Mouse (Mus musculus) Patski (cell line): ENCODE results near the gene Rbfox1. TPM values are rescaled to one million over a fixed set of nuclear protein-coding genes. Genes with fewer than 3 reads are reported as not detected.

Experiments used
- ATAC-seq: fragments of 100-300 bp; one replicate; pipeline ENCODE4 v1.8.0; 2021
- CTCF ChIA-PET: fragments of 350-600 bp; sonication (Branson Sonifier 250); formaldehyde crosslinking; loops from one replicate; lab custom pipeline; 2022; ENCODE audit warnings: inconsistent platforms; lab: Charles Lee
- POLR2A ChIA-PET: fragments of 350-600 bp; sonication (Branson Sonifier 250); formaldehyde crosslinking; loops from one replicate; lab custom pipeline; 2022; ENCODE audit warnings: antibody characterized with exemption, inconsistent platforms; lab: Charles Lee
- DNase-seq: peaks from one replicate; pipeline ENCODE4 v3.0.0-alpha.2; 2011; ENCODE audit warnings: low read depth, low spot score
- H3K27me3 ChIP-seq: fragments of 371-371 bp; one replicate; pipeline ENCODE4 v1.5.1; 2021
- CTCF ChIP-seq: fragments of 100-300 bp; IDR thresholded peaks from one replicate; pipeline ENCODE4 v1.5.1; 2021
- in situ Hi-C: fragments of 300-500 bp; cut with MboI; formaldehyde crosslinking; loops from 3 replicates; pipeline ENCODE4 v1.11.1; 2018; ENCODE audit warnings: low pct_unique_long_range_greater_than_20kb, mixed read lengths
- polyA plus RNA-seq: library from polyadenylated mRNA; unstranded; gene quantifications from one replicate; pipeline ENCODE4 v1.2.3, GENCODE M21; 2021

The Rbfox1 gene
- polyA plus RNA-seq, 1 experiment from 2014 or later: not detected

GRCm38 (mm10) chr16:6807835-6808234, 922.7 kb downstream of the Rbfox1 start:
- H3K27me3 ChIP-seq: no peaks in the 10 kb centered on the region
- TF ChIP-seq CTCF: no peak
- DNase-seq: no peak
- ChIA-PET CTCF (no interaction called here), POLR2A (no interaction called here)
- no peak for ATAC-seq
- in situ Hi-C loops: no loop called here

GRCm38 (mm10) chr16:6813871-6814270, 928.7 kb downstream of the Rbfox1 start:
- ChIA-PET POLR2A (no interaction called here), CTCF (interaction anchor here (0.8 kb wide), 1 partner anchor 13 kb away, joined by 3 read pairs; no protein-coding TSS in a partner anchor)
- DNase-seq (no peak), ATAC-seq (no peak)
- in situ Hi-C loops: no loop called here
- TF ChIP-seq CTCF: no peak
- H3K27me3 ChIP-seq: no peaks in the 10 kb centered on the region

GRCm38 (mm10) chr16:6821741-6822140, 936.6 kb downstream of the Rbfox1 start:
- in situ Hi-C loops: no loop called here
- POLR2A ChIA-PET: no interaction called here
- ATAC-seq: peak; percentile 87

DNA sequence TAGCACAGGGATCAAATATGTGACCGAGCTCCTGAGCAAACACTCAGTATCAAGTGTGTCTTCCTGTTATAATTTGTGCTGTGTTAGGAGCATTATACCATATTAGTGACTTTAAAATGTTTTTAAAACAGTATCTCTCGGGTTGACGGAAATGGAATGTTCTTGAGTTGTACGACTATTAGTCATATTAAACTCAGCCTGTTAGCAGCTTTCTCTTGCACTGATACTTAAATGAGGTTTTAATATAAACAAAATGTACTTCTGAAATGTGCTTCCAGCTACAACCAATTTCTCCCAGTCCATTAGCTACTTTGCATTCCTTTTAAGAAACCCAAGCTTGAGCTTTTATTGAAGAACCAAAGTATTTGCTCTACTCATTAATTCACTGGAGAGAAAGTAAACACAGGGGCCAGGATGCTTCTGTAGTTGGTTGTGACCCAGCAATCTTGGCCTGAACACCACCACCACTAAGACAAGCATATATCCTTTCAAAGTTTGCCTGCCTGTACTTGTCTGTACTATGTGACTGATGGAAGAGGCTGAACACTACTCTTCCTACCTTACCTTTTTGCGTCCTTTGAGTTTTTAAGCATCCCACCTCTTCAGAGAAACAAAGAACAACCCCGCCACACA, 944.9 kb downstream of the Rbfox1 start:
- in situ Hi-C loops: no loop called here
- no peak for DNase-seq
- TF ChIP-seq CTCF: no peak
- ChIA-PET CTCF (no interaction called here), POLR2A (no interaction called here)
- H3K27me3 ChIP-seq: no peaks in the 10 kb centered on the region
- ATAC-seq: no peak

More at GRCm38 (mm10) chr16:6821741-6822140, 936.6 kb downstream of the Rbfox1 start:
- DNase-seq: peak; percentile 62
- no peaks in the 10 kb centered on the region for H3K27me3 ChIP-seq
- CTCF ChIA-PET: no interaction called here
- TF ChIP-seq CTCF: no peak

DNA sequence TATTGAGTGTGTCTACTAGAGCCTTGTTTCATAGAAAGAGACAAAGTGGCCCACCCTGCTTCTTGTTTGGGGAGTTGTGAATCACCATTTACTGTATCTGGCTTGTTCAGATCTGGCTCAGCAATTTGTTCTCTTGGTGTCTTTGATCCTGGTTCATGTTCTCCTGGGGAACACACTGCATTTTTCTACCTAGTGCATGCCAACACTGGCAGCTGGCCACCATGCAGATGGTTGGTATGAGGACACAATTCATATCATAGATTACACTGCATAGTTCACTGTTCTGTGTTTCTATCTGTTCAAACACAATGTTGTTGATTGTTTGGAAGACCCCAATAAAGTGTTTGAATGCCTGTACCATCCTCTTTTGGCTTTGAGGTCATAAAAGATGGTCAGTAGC, 948.3 kb downstream of the Rbfox1 start:
- no peaks in the 10 kb centered on the region for H3K27me3 ChIP-seq
- ATAC-seq (no peak), DNase-seq (no peak)
- CTCF ChIA-PET: no interaction called here
- TF ChIP-seq CTCF: no peak
- POLR2A ChIA-PET: no interaction called here
- in situ Hi-C loops: no loop called here

DNA sequence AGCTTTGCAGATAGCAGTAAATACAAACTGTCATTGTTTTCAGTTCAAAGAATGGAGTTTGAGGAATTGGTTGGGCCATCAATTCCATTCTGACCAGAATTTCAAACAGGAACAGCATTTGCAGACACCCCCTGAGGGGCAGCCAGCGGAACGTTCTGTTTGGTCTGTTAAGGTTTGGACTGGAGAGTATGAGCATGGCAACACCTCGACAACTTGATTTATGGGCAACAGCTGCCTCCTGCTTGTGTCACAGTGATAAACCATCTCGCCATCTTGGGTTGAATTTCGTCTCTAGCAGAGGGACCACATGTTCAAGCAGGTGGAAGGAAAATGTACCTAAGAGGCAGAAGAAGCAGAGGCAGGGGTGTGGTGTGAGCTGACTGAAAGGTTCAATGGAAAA, 949.9 kb downstream of the Rbfox1 start:
- TF ChIP-seq CTCF: no peak
- ChIA-PET POLR2A (no interaction called here), CTCF (interaction anchor here (1.5 kb wide), 1 partner anchor 9 kb away, joined by 4 read pairs; no protein-coding TSS in a partner anchor)
- in situ Hi-C loops: no loop called here
- ATAC-seq: no peak
- no peaks in the 10 kb centered on the region for H3K27me3 ChIP-seq
- DNase-seq: no peak

GRCm38 (mm10) chr16:6839299-6839995, 954.3 kb downstream of the Rbfox1 start:
- ChIA-PET CTCF (interaction anchor here (1.0 to 1.8 kb wide), 3 partner anchors 12 to 91 kb away, joined by 3 to 5 read pairs (median 4); no protein-coding TSS in a partner anchor), POLR2A (no interaction called here)
- ATAC-seq (peak; percentile 68), DNase-seq (no peak)
- H3K27me3 ChIP-seq: no peaks in the 10 kb centered on the region
- peak; percentile 83 for TF ChIP-seq CTCF
- in situ Hi-C loops: no loop called here

GRCm38 (mm10) chr16:6840007-6840406, 954.9 kb downstream of the Rbfox1 start:
- ChIA-PET POLR2A (no interaction called here), CTCF (interaction anchor here (1.0 to 1.8 kb wide), 3 partner anchors 12 to 91 kb away, joined by 3 to 5 read pairs (median 4); no protein-coding TSS in a partner anchor)
- no peaks in the 10 kb centered on the region for H3K27me3 ChIP-seq
- no peak for DNase-seq
- no peak for ATAC-seq
- in situ Hi-C loops: loop anchor here (5.0 to 10.0 kb wide), 2 partner anchors 47 to 125 kb away; no protein-coding TSS in a partner anchor
- TF ChIP-seq CTCF: no peak

- POLR2A ChIA-PET: interaction anchor here (0.7 kb wide), 1 partner anchor 1268 kb away, joined by 4 read pairs; no protein-coding TSS in a partner anchor
- H3K27me3 ChIP-seq: no peaks in the 10 kb centered on the region
- DNase-seq (no peak), ATAC-seq (no peak)
- TF ChIP-seq CTCF: no peak
- CTCF ChIA-PET: interaction anchor here (1.8 kb wide), 1 partner anchor 18 kb away, joined by 4 read pairs; no protein-coding TSS in a partner anchor
- in situ Hi-C loops: loop anchor here (5.0 to 10.0 kb wide), 2 partner anchors 47 to 124 kb away; no protein-coding TSS in a partner anchor
These were observed 955.3 kb downstream of the Rbfox1 start for GRCm38 (mm10) chr16:6840461-6840860.

DNA sequence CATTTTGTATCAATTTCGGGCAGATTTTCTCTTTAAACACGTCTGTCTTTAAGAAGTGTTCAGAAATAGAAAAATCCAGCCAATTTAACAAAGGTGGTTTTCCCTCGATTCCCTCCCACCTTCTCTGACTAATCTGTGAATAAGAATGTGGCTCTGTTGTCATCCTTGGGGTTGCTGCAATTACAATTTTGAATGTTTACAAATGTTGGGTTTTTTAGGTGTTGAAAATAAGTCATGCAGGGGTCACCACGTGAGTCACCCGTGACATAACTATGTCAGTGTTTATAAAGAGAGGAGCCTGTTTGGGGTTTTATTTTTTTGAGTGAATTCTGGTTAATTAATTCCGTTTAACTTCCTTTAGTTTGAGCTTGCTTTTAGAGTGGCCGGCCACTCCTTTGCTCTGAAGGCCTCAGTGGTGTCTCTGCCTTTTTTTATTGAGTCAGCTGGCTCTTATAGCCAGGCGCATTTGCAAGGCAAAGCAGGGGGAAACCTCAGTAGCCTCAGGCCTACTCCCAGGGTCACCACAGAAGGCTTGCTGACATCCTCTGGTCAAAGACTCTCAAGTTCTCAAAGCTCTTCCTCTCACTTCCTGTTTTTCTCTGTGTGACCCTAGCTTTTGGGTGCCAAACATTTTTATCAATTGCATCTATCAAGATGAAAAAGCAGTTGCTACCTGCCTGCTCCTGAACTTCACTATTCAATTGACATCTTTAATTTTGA, 957.1 kb downstream of the Rbfox1 start:
- H3K27me3 ChIP-seq: no peaks in the 10 kb centered on the region
- in situ Hi-C loops: loop anchor here (5.0 to 10.0 kb wide), 2 partner anchors 45 to 123 kb away; no protein-coding TSS in a partner anchor
- POLR2A ChIA-PET: interaction anchor here (0.5 kb wide), 1 partner anchor 608 kb away, joined by 3 read pairs; no protein-coding TSS in a partner anchor
- DNase-seq: peak; percentile 43
- ATAC-seq: peak; percentile 55
- TF ChIP-seq CTCF: no peak
- CTCF ChIA-PET: no interaction called here
